Mouse (Mus musculus): ENCODE results near the gene Tbc1d10b. TPM values are rescaled to one million over a fixed set of nuclear protein-coding genes. Genes with fewer than 3 reads are reported as not detected.
A peak's percentile ranks its signal among the peaks of the same experiment; 100 is the strongest.

Gene Tbc1d10b
- polyA plus RNA-seq, 1 experiment from 2014 or later: 21.4 TPM

DNA sequence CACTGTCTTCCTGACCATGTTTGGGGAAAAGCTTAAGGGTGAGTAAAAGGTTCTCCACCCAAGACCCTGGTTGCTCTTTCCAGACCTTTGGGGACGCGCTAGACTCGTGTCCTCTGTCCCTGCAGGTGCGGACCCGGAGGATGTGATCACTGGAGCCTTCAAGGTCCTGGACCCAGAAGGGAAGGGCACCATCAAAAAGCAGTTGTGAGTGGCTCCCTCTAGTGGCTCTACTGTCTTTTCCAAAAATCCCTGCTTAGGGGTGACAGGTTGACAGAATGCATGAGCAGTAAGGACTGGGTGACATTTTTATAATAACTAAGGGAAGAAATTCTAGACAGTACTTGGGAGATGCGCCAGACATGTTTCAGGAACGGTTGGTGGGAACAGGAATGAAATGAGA, 5.2 kb upstream of the Tbc1d10b start:
- no peaks in the 10 kb centered on the region for H3K36me3 ChIP-seq (ENCODE audit: control insufficient read depth, insufficient read depth, low read length)
- no peak overlapping the region for H3K27ac ChIP-seq (ENCODE audit: low read depth)
- no peak overlapping the region for H3K4me3 ChIP-seq (ENCODE audit: low read depth, low read length)
- no peak for ATAC-seq (replicated peaks; ENCODE audit: low FRiP score, low TSS enrichment, low read depth)
- 47% methylated on average over 7 of the region's 7 CpGs for WGBS
- no peak overlapping the region for H3K4me2 ChIP-seq (ENCODE audit: low read length)
- H3K9me3 ChIP-seq (ENCODE audit: control insufficient read depth, low read length): no peaks in the 10 kb centered on the region
- peaks cover 5% of the 10 kb centered on the region for H3K4me1 ChIP-seq (replicated peaks; ENCODE audit: control insufficient read depth, insufficient read depth, low read length)
- no peaks in the 10 kb centered on the region for H3K27me3 ChIP-seq (replicated peaks; ENCODE audit: control insufficient read depth, insufficient read depth, low read length)
- no peak for DNase-seq (ENCODE audit: low spot score)
- no peak overlapping the region for H3K9ac ChIP-seq (ENCODE audit: low read length)

DNA sequence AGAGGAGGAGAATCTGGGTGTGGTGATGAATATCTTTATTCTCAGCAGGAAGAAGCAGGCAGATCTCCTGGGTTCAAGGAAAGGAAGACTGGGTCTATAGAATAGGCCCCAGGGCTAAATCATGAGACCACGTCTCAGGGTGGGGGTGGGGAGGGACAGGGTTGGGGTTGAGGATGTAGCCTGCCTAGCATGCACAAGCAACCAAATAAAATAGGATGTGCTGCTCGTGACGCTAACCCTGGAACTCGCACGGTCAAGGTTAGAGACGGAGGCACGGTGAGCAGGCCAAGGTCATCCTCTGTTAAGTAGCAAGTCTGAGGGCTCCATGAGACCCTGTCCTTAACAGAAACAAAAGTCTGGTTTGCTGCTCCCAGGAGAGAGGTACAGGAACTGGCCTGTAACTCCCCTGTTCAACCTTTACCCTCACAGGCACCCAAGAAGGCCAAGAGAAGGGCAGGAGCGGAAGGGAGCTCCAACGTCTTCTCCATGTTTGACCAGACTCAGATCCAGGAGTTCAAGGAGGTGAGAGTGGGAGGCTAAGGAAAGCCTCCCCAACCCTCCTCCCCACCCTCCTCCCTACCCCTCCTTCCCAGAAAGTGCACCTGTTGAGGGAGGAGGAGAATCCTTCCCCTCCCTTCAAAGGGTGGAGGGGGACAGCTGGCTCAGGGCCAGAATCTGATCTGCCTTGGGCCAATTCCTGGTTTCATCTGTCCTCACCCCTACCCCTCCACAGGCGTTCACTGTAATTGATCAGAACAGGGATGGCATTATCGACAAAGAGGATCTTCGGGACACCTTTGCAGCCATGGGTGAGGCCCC, 4.4 kb upstream of the Tbc1d10b start:
- Histone ChIP-seq H3K36me3 (ENCODE audit: control insufficient read depth, insufficient read depth, low read length) (no peaks in the 10 kb centered on the region), H3K4me1 (replicated peaks; ENCODE audit: control insufficient read depth, insufficient read depth, low read length) (peaks cover 5% of the 10 kb centered on the region), H3K27me3 (replicated peaks; ENCODE audit: control insufficient read depth, insufficient read depth, low read length) (no peaks in the 10 kb centered on the region), H3K27ac (ENCODE audit: low read depth) (no peak overlapping the region), H3K9ac (ENCODE audit: low read length) (no peak overlapping the region), H3K4me2 (ENCODE audit: low read length) (no peak overlapping the region), H3K4me3 (ENCODE audit: low read depth, low read length) (no peak overlapping the region), H3K9me3 (ENCODE audit: control insufficient read depth, low read length) (no peaks in the 10 kb centered on the region)
- no peak for DNase-seq (ENCODE audit: low spot score)
- WGBS: 90% methylated on average over 12 of the region's 12 CpGs
- no peak for ATAC-seq (replicated peaks; ENCODE audit: low FRiP score, low TSS enrichment, low read depth)

DNA sequence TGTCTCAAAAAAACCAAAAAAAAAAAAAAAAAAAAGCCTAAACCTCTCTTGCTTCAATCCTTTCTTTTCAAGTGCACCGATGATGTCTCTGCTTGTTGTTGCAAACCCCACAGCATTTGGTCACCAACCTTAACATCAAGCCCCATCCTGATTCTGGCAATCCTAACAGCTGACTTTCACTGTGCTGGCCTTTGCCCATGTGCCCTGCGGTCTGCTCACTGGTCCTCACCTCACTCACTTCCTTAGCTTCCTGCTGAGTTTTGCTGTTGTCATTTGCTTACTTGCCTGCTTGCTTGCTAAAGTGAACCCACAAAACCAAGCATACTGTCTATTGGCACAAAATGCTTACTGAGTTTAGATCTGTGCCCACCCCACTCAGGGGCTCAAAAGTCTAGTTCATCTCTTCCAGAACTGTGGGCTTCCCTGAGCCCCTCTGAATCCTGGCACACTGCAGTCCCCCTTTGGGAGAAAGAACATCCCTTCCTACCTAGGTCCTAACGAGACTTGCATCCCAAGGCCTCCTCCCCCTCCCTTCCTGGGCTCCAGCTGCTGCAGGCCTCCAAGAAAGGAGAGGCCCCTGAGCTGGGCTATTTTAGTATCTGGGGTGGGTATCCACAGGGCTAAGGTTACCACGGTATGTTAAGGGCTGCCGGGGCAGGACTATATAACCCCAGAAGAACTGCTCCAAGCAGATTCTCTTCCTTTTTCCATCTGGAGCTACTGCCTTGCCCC, 2.9 kb upstream of the Tbc1d10b start:
- Histone ChIP-seq H3K27ac (ENCODE audit: low read depth) (no peak overlapping the region), H3K4me3 (ENCODE audit: low read depth, low read length) (no peak overlapping the region), H3K4me2 (ENCODE audit: low read length) (no peak overlapping the region), H3K9ac (ENCODE audit: low read length) (no peak overlapping the region), H3K27me3 (replicated peaks; ENCODE audit: control insufficient read depth, insufficient read depth, low read length) (no peaks in the 10 kb centered on the region), H3K9me3 (ENCODE audit: control insufficient read depth, low read length) (no peaks in the 10 kb centered on the region), H3K4me1 (replicated peaks; ENCODE audit: control insufficient read depth, insufficient read depth, low read length) (peaks cover 14% of the 10 kb centered on the region), H3K36me3 (ENCODE audit: control insufficient read depth, insufficient read depth, low read length) (no peaks in the 10 kb centered on the region)
- ATAC-seq (replicated peaks; ENCODE audit: low FRiP score, low TSS enrichment, low read depth) (no peak), DNase-seq (ENCODE audit: low spot score) (no peak)
- whole genome bisulfite sequencing: 70% methylated on average over 5 of the region's 5 CpGs

DNA sequence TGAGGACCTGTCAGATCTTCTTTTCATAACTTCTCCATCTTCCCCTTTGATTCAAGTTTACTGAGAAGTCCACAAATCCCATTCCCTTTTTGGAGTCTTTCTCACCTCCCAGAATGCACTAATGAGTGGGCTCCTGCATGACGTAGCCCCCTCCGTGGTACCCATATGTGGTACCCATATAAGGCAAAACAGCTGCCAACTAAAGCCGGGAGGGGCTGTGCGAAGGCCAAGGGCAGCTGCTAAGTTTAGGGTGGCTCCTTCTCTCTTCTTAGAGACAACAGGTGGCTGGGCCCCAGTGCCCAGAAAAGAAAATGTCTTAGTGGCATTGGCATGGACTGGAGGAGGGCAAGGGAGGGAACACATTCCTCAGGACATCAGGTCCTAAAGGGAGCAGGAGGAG, 2.0 kb upstream of the Tbc1d10b start:
- DNase-seq (ENCODE audit: low spot score) (no peak), ATAC-seq (replicated peaks; ENCODE audit: low FRiP score, low TSS enrichment, low read depth) (no peak)

DNA sequence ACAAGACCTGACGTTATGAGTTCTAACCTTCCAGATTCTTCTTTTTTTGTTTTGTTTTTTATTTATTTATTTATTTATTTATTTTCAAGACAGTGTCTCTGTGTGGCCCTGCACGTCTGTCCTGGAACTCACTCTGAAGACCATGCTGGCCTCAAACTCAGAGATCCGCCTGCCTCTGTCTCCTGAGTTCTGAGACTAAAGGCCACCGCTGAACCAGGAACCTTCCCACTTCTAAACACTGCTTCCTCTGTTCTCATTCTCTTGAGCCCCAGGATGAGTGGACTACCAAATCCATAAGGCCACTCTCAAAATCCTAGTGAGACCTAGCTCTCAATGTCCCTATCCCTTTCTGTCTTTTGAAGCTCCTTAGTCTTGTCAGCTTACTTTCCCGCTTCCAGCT, 1.6 kb upstream of the Tbc1d10b start:
- WGBS: 76% methylated on average over 5 of the region's 5 CpGs
- no peaks in the 10 kb centered on the region for H3K27me3 ChIP-seq (replicated peaks; ENCODE audit: control insufficient read depth, insufficient read depth, low read length)
- H3K4me1 ChIP-seq (replicated peaks; ENCODE audit: control insufficient read depth, insufficient read depth, low read length): peaks cover 16% of the 10 kb centered on the region
- 0 out of 2 replicates have a peak, but pooled peaks cover 3% of the 10 kb centered on the region for H3K36me3 ChIP-seq (ENCODE audit: control insufficient read depth, insufficient read depth, low read length)
- no peak for ATAC-seq (replicated peaks; ENCODE audit: low FRiP score, low TSS enrichment, low read depth)
- no peak for DNase-seq (ENCODE audit: low spot score)
- no peak overlapping the region; the same call in 1 of the 2 replicates for H3K4me3 ChIP-seq (ENCODE audit: low read depth, low read length)
- H3K4me2 ChIP-seq (ENCODE audit: low read length): peak overlapping the region; percentile 73
- H3K9me3 ChIP-seq (ENCODE audit: control insufficient read depth, low read length): no peaks in the 10 kb centered on the region
- H3K9ac ChIP-seq (ENCODE audit: low read length): no peak overlapping the region
- H3K27ac ChIP-seq (ENCODE audit: low read depth): 0 out of 2 replicates have a peak overlapping the region, but pooled peaks have one; percentile 79

More for the DNA sequence above, 2.0 kb upstream of the Tbc1d10b start:
- Histone ChIP-seq H3K27ac (ENCODE audit: low read depth) (no peak overlapping the region), H3K9ac (ENCODE audit: low read length) (no peak overlapping the region), H3K9me3 (ENCODE audit: control insufficient read depth, low read length) (no peaks in the 10 kb centered on the region), H3K4me3 (ENCODE audit: low read depth, low read length) (no peak overlapping the region), H3K4me1 (replicated peaks; ENCODE audit: control insufficient read depth, insufficient read depth, low read length) (peaks cover 16% of the 10 kb centered on the region), H3K36me3 (ENCODE audit: control insufficient read depth, insufficient read depth, low read length) (0 out of 2 replicates have a peak, but pooled peaks cover 3% of the 10 kb centered on the region), H3K27me3 (replicated peaks; ENCODE audit: control insufficient read depth, insufficient read depth, low read length) (no peaks in the 10 kb centered on the region), H3K4me2 (ENCODE audit: low read length) (no peak overlapping the region)
- 86% methylated on average over 4 of the region's 4 CpGs for WGBS

DNA sequence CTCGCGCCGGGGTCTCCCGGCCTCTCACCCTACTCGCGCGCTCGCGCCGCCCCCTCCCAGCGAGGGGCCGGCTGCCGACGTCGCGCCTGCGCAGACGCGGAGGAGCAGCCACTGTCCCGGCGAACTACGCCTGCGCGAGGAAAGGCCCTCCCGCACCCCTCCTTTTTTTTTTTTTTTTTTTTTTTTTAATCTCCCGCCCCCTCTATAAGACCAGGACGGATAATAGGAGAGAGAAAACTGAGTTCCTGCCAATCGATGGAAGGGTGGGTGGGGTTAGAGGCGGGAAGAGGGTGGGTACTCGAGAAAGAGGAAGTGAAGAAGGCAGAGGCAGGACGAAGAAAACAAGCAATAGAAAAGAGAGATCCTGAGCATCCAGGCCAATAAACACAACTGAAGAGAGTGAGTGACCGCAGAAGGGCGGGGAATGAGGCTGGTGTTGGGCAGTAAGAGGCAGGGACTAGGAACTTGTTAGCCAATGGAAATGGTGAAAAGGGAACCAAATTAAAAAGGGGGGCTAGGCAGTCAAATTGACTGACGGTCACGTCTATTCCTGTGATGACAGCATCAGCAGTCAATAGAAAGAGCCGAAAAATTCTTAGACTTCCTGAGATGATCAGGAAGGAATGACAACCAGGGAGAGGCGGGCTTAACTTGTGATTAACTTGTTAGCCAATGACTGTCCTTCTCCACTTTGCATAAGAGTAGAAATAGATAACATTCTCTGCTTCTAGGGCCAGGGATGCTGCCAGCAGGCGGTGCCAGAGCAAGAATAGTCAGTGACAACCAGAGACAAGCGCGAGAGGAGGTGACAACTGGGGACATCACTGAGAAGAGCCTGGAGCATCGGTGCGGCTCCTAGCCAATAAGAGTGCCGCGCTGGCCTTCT, 528 bp upstream of the Tbc1d10b start, which contains the start of gene Mylpf:
Gene Mylpf, plus strand, starts transcription at position 338 of the 886 bp plus-strand sequence.
- Histone ChIP-seq H3K27ac (ENCODE audit: low read depth) (peak within 1 kb of the TSS; percentile 79), H3K4me2 (ENCODE audit: low read length) (peak within 1 kb of the TSS; percentile 92), H3K4me3 (ENCODE audit: low read depth, low read length) (peak within 1 kb of the TSS; percentile 90), H3K9me3 (ENCODE audit: control insufficient read depth, low read length) (no peaks in the 10 kb centered on the region), H3K9ac (ENCODE audit: low read length) (peak within 1 kb of the TSS; percentile 91), H3K4me1 (replicated peaks; ENCODE audit: control insufficient read depth, insufficient read depth, low read length) (peaks cover 16% of the 10 kb centered on the region), H3K27me3 (replicated peaks; ENCODE audit: control insufficient read depth, insufficient read depth, low read length) (no peaks in the 10 kb centered on the region), H3K36me3 (ENCODE audit: control insufficient read depth, insufficient read depth, low read length) (peaks cover 10% of the 10 kb centered on the region)
- DNase-seq (ENCODE audit: low spot score) (peak; percentile 91), ATAC-seq (replicated peaks; ENCODE audit: low FRiP score, low TSS enrichment, low read depth) (peak; percentile 92)
- 0% methylated on average over 43 of the region's 44 CpGs for WGBS

DNA sequence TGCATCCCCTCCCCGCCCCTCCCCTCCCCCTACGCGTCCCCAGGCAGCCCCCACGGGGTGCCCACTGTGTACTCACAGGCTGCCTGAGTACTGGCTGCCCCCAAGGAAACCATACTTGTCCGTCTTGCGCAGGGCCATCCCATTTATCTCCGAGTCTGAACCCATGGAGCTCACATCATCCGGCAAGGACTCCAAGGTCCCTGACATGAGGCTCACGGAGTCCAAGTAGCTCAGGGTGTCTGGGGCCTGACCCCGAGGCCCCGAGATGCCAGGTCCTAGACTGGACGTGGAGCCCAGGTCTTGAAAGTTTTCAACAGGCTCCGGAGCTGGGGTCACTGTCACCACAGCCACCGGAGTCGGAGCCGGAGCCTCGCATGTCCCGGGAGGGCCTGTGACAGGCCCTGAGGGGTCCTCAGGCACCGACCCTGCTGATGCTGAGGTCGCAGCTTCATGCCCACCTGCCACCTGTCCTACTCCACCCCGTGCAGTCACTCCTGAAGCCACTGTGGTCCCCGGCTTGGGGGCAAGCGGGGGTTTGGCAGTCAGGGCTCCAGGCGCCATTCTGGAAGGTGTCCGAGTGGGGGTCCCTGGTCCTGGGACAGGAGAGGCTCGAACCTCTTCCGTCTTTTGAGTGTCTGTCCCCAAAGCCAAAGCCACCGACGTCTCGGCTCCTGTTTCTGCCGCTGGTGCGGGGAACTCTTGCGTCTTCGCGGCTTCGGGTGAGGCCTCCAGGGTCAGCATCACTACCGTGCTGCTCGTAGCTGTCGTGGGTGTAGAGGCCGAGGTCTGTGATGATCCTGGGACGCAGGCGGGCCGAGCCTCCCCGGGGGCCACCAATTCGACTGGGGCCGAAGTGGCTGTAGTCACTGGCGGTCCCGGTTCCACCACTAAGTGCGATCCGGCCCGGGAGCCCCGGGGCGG, 634 bp downstream of the Tbc1d10b start:
- peaks cover 22% of the 10 kb centered on the region for H3K36me3 ChIP-seq (ENCODE audit: control insufficient read depth, insufficient read depth, low read length)
- peak; percentile 23 for ATAC-seq (replicated peaks; ENCODE audit: low FRiP score, low TSS enrichment, low read depth)
- H3K9me3 ChIP-seq (ENCODE audit: control insufficient read depth, low read length): no peaks in the 10 kb centered on the region
- H3K4me3 ChIP-seq (ENCODE audit: low read depth, low read length): peak overlapping the region; percentile 90
- peak overlapping the region; percentile 91 for H3K9ac ChIP-seq (ENCODE audit: low read length)
- H3K4me1 ChIP-seq (replicated peaks; ENCODE audit: control insufficient read depth, insufficient read depth, low read length): peaks cover 16% of the 10 kb centered on the region
- WGBS: under 1% methylated on average over 48 of the region's 53 CpGs
- peak; percentile 75 for DNase-seq (ENCODE audit: low spot score)
- H3K27me3 ChIP-seq (replicated peaks; ENCODE audit: control insufficient read depth, insufficient read depth, low read length): no peaks in the 10 kb centered on the region
- H3K27ac ChIP-seq (ENCODE audit: low read depth): peak overlapping the region; percentile 59
- H3K4me2 ChIP-seq (ENCODE audit: low read length): peak overlapping the region; percentile 92

Measured in intestine, embryonic 14.5 days (tissue).